In genomic region chr1:166978611-166979010, GRCm38 (mm10) we compare ENCODE assay signal across 14 mouse cellular contexts.
"Had no signal": no experiment of that assay in that cellular context is flagged by ENCODE, and none has a peak within 500 bp of the region (broad histone marks: within the 10 kb centered on the region; RNA-seq: fewer than 3 reads in every experiment).

No protein-coding gene starts in this region.

- H3K36me3 ChIP-seq: limb, embryonic 12.5 days; liver, embryonic 13.5 days; lung, embryonic 15.5 days; neural tube, embryonic 12.5 days had no signal

- H3K9me3 ChIP-seq: limb, embryonic 12.5 days; liver, embryonic 13.5 days; lung, embryonic 15.5 days; neural tube, embryonic 12.5 days had no signal

- DNase-seq: kidney, adult 9 months; kidney, postnatal 10 days; kidney, postnatal 4 days; liver; liver, embryonic 13.5 days; liver, postnatal 0 days; lung, postnatal 14 days had no signal

- H3K4me2 ChIP-seq: limb, embryonic 12.5 days; liver, embryonic 13.5 days; lung, embryonic 15.5 days; neural tube, embryonic 12.5 days had no signal

- H3K9ac ChIP-seq: limb, embryonic 12.5 days; liver, embryonic 13.5 days; liver, postnatal 0 days; lung, embryonic 15.5 days; neural tube, embryonic 12.5 days had no signal

- H3K27me3 ChIP-seq: limb, embryonic 12.5 days; liver, embryonic 13.5 days; lung, embryonic 15.5 days; megakaryocyte, embryonic 14.5 days; neural tube, embryonic 12.5 days had no signal

- H3K4me3 ChIP-seq: layer of hippocampus, adult 2 months; limb, embryonic 12.5 days; liver, embryonic 13.5 days; lung, embryonic 15.5 days; megakaryocyte, embryonic 14.5 days; neural tube, embryonic 12.5 days had no signal

- ATAC-seq: liver, postnatal 0 days had no signal

- H3K4me1 ChIP-seq: limb, embryonic 12.5 days; liver, embryonic 13.5 days; lung, embryonic 15.5 days; megakaryocyte, embryonic 14.5 days; neural tube, embryonic 12.5 days had no signal

- H3K27ac ChIP-seq: layer of hippocampus, adult 2 months; limb, embryonic 12.5 days; liver, embryonic 13.5 days; lung, embryonic 15.5 days; macrophage; neural tube, embryonic 12.5 days; stomach, postnatal 0 days had no signal
